Mouse (Mus musculus): ENCODE data around the gene Gm17364. TPM values are rescaled to one million over a fixed set of nuclear protein-coding genes. Genes with fewer than 3 reads are reported as not detected.

Gm17364 gene
- polyA plus RNA-seq (2012; ENCODE audit: low replicate concordance): not detected in 2 replicates

DNA sequence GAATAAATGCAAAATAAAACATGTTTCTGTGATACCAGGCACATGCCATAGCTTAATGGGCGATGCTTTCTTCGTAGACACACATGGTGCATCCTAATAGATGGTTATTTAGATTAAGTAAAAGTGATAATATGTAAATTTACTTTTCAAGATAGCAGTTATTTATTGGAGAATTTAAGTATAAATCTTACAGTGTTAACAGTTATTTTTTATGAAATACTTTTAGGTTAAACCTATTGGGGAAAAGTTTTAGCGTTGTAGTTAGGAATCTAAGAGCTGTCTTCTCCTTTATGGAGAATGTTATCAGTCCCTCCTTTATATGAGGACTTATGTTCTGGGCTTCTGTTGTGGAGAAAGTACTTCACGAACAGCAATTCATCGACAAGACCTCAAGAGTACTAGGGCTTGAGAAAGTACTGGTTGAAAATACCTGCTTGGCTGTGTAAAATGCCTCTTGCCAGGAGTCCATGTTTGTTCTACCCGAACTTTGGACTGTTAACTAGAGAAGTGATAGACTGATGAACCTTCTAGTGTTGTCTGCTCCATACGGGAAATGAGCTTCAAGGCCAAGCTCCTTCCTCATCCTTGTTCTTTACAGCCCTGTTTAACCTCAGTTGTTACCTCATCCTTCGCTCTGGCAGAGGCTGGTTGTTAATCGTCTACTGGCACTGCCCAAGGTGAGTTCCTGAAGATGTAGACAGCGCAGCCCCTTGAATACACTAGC is at the start of gene Gm17364:
Gene Gm17364 (minus strand): TSS at position 51 of the 724 bp plus-strand sequence.

DNA sequence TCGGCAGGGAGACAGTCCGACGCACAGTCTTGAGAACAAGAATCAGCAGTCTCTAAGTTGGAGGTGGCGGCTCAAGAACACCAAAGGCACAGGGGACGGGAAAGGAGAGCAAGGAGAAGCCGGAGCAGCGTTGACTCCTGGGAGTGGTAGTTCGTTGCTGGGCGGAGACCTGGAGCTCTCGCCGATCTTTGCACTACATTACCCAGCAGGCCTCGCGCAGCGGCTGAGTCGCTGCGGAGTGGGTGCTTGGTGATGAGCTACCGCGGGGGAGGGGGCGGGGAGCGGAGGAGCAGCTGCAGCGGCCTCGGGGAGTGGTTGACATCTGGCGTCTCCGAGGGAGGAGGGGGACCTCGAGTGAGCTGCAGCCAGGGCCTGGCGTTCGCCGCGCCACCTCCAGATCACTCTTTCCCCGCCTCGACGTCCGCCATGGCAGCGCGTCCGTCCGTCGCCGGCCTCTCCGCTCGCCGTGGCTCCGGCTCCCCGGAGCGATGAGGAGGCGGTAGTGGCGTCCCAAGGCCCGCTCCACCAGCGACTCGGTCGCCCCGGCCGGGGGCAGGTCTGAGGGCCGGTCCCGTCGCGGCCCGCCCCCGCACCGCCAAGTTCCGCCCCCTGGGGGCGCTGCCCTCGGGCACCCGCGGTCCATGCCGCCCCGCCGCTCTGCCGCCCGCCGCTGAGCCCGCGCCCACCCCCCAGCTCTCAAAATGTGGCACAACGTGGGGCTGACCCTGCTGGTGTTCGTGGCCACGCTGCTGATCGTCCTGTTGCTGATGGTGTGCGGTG is 24.0 kb downstream of the Gm17364 start, which contains the start of gene Smim13:
Gene Smim13 (plus strand): TSS at position 307 of the 780 bp plus-strand sequence.

Other genes with a start within 250 kb of the Gm17364 start
- 0.06 and 0.09 TPM in 2 replicates for gene Mak, start 194.3 kb downstream of the Gm17364 start, polyA plus RNA-seq (2012; ENCODE audit: low replicate concordance)
- not detected in 2 replicates for gene Gcm2, start 162.9 kb downstream of the Gm17364 start, polyA plus RNA-seq (2012; ENCODE audit: low replicate concordance)
- not detected in 2 replicates for gene Sycp2l, start 159.7 kb downstream of the Gm17364 start, polyA plus RNA-seq (2012; ENCODE audit: low replicate concordance)
- gene Elovl2, start 53.6 kb downstream of the Gm17364 start, polyA plus RNA-seq (2012; ENCODE audit: low replicate concordance): not detected in 2 replicates
- gene Smim13, start 24.1 kb downstream of the Gm17364 start, polyA plus RNA-seq (2012; ENCODE audit: low replicate concordance): 2.1 and 3.7 TPM in 2 replicates
- gene Nedd9, start 213.4 kb upstream of the Gm17364 start, polyA plus RNA-seq (2012; ENCODE audit: low replicate concordance): 0.91 and 3.8 TPM in 2 replicates

Data from leukemia stem cell, adult 10-12 weeks (primary cell).